Mouse (Mus musculus) left cerebral cortex, postnatal 14 days (tissue): ENCODE results near the gene Gucd1. TPM values are rescaled to one million over a fixed set of nuclear protein-coding genes. Genes with fewer than 3 reads are reported as not detected.
"Not testable (repeated sequence)": the region's sequence is repeated elsewhere in the genome, so short reads cannot be mapped to it uniquely, and the experiment has no call there.

Experiments used
- DNase-seq, 2 experiments: peaks; one replicate each; pipeline ENCODE4 v3.0.0; 2021 to 2022; ENCODE audit warnings: low spot score in 2 of 2, mixed read lengths in 1 of 2
- intact Hi-C: fragments of 180-260 bp; cut with DNase I; formaldehyde crosslinking; loops from one replicate; pipeline ENCODE4 v1.15.1; 2025
- long read RNA-seq, 2 experiments: library from polyadenylated mRNA; stranded (forward); transcript quantifications; one replicate each; pipeline ENCODE4 v2.0.0; 2021
- total RNA-seq, 2 experiments: library from RNA; stranded (reverse); gene quantifications; 2 replicates each; pipeline ENCODE4 v1.2.3; 2021

Gene Gucd1
- total RNA-seq = 10 to 100 TPM; 20.6 to 23.1 TPM
- long read RNA-seq, experiment 1, transcript Gucd1-201 (6 exons, 3,500 nt) = major isoform, 13 of 21 reads
- long read RNA-seq, experiment 1, partial matches to known transcripts = 1 of 21 reads
- long read RNA-seq, experiment 1, other reads (novel, unspliced or antisense) = 6 of 21 reads
- long read RNA-seq, experiment 2, transcript Gucd1-201 (6 exons, 3,500 nt) = major isoform, 25 of 35 reads
- long read RNA-seq, experiment 2, partial matches to known transcripts = 1 of 35 reads
- long read RNA-seq, experiment 2, other reads (novel, unspliced or antisense) = 8 of 35 reads

- intact Hi-C loops = no loop called here
- peak; percentile 98 for DNase-seq
These were observed at the start of gene Gucd1 for GRCm38 (mm10) chr10:75517758-75518143. Gene Gucd1 (minus strand): TSS chr10:75517972.

- intact Hi-C loops, DNase-seq: not testable (repeated sequence)
These were observed 49.0 kb upstream of the Gucd1 start for GRCm38 (mm10) chr10:75566765-75567164.

- intact Hi-C loops = no loop called here
- no peak for DNase-seq
These were observed 48.5 kb upstream of the Gucd1 start for GRCm38 (mm10) chr10:75566321-75566720.

- intact Hi-C loops = no loop called here
- DNase-seq = no peak
These were observed 48.1 kb upstream of the Gucd1 start for GRCm38 (mm10) chr10:75565906-75566305.

GRCm38 (mm10) chr10:75565436-75565835, 47.7 kb upstream of the Gucd1 start:
- DNase-seq = no peak
- intact Hi-C loops = no loop called here

GRCm38 (mm10) chr10:75564687-75565265, 47.0 kb upstream of the Gucd1 start:
- DNase-seq = no peak
- intact Hi-C loops = no loop called here

GRCm38 (mm10) chr10:75562596-75562995, 44.8 kb upstream of the Gucd1 start:
- intact Hi-C loops = no loop called here
- DNase-seq = no peak

GRCm38 (mm10) chr10:75561071-75561654, 43.4 kb upstream of the Gucd1 start, which contains the start of gene Ggt1:
Gene Ggt1 (plus strand): TSS chr10:75561604.
- intact Hi-C loops = no loop called here
- no peak for DNase-seq

GRCm38 (mm10) chr10:75560549-75560899, 42.8 kb upstream of the Gucd1 start:
- intact Hi-C loops = no loop called here
- DNase-seq = no peak

GRCm38 (mm10) chr10:75559676-75560548, 42.1 kb upstream of the Gucd1 start, which contains the start of gene Lrrc75b:
Gene Lrrc75b (minus strand): TSS chr10:75560330.
- peak; percentile 28 to 32 for DNase-seq
- intact Hi-C loops = no loop called here

- intact Hi-C loops = no loop called here
- no peak for DNase-seq
These were observed 41.4 kb upstream of the Gucd1 start for GRCm38 (mm10) chr10:75559041-75559675.

- DNase-seq = peak; percentile 34 to 78
- intact Hi-C loops = no loop called here
These were observed 40.7 kb upstream of the Gucd1 start for GRCm38 (mm10) chr10:75558515-75558914.

GRCm38 (mm10) chr10:75556026-75556425, 38.3 kb upstream of the Gucd1 start:
- intact Hi-C loops = no loop called here
- DNase-seq = peak; percentile 72 to 84

- no peak for DNase-seq
- intact Hi-C loops = no loop called here
These were observed 37.8 kb upstream of the Gucd1 start for GRCm38 (mm10) chr10:75555557-75555956.

GRCm38 (mm10) chr10:75554090-75554489, 36.3 kb upstream of the Gucd1 start:
- intact Hi-C loops = no loop called here
- DNase-seq = no peak

GRCm38 (mm10) chr10:75552701-75553450, 35.1 kb upstream of the Gucd1 start:
- intact Hi-C loops = no loop called here
- no peak for DNase-seq

GRCm38 (mm10) chr10:75552106-75552505, 34.3 kb upstream of the Gucd1 start:
- DNase-seq = no peak
- intact Hi-C loops = no loop called here

GRCm38 (mm10) chr10:75551175-75551574, 33.4 kb upstream of the Gucd1 start:
- no peak for DNase-seq
- intact Hi-C loops = no loop called here

- DNase-seq = no peak
- intact Hi-C loops = no loop called here
These were observed 32.1 kb upstream of the Gucd1 start for GRCm38 (mm10) chr10:75549886-75550285.
